Mouse (Mus musculus) midbrain, embryonic 15.5 days (tissue): ENCODE results near the gene Aldh16a1. TPM values are rescaled to one million over a fixed set of nuclear protein-coding genes. Genes with fewer than 3 reads are reported as not detected.
"Not testable (repeated sequence)": the region's sequence is repeated elsewhere in the genome, so short reads cannot be mapped to it uniquely, and the experiment has no call there.

Experiments
- ATAC-seq: fragments of 200-750 bp; cut with Nextera tagmentation; replicated peaks from 2 replicates; pipeline ENCODE4 v1.8.0; 2017; ENCODE audit warnings: moderate TSS enrichment
- H3K27ac ChIP-seq: fragments of 300-500 bp; sonication (generic); 2 replicates; pipeline ENCODE4 v1.5.1; 2015; ENCODE audit warnings: mild to moderate bottlenecking, inconsistent platforms
- H3K27me3 ChIP-seq: fragments of 300-500 bp; sonication (generic); replicated peaks from 2 replicates; pipeline ENCODE4 v1.6.1; 2015; ENCODE audit warnings: inconsistent platforms
- H3K36me3 ChIP-seq: fragments of 300-500 bp; sonication (generic); replicated peaks from 2 replicates; pipeline ENCODE4 v1.6.1; 2015; ENCODE audit warnings: inconsistent platforms
- H3K4me1 ChIP-seq: fragments of 300-500 bp; sonication (generic); 2 replicates; pipeline ENCODE4 v1.6.1; 2015; ENCODE audit warnings: inconsistent platforms
- H3K4me2 ChIP-seq: fragments of 300-500 bp; sonication (generic); 2 replicates; pipeline ENCODE4 v1.6.1; 2015; ENCODE audit warnings: inconsistent platforms, mild to moderate bottlenecking, moderate library complexity
- H3K4me3 ChIP-seq: fragments of 300-500 bp; sonication (generic); 2 replicates; pipeline ENCODE4 v1.5.1; 2015; ENCODE audit warnings: mild to moderate bottlenecking, inconsistent platforms
- H3K9ac ChIP-seq: fragments of 300-500 bp; sonication (generic); 2 replicates; pipeline ENCODE4 v1.6.1; 2015; ENCODE audit warnings: mild to moderate bottlenecking, inconsistent platforms
- H3K9me3 ChIP-seq: fragments of 300-500 bp; sonication (generic); 2 replicates; pipeline ENCODE4 v1.6.1; 2016; ENCODE audit warnings: inconsistent platforms
- WGBS: fragments of 180-500 bp; shearing (Covaris S2); methylation state at CpG from one replicate; pipeline ENCODE4 v1.1.7; 2015; ENCODE audit warnings: mixed read lengths; 5-methylcytosine and 5-hydroxymethylcytosine counted together
- polyA plus RNA-seq: library from polyadenylated mRNA; unstranded; fragments of >200 nt; fragmentation: Nextera tagmentation; extraction: Ambion mirVana; gene quantifications from 2 replicates; pipeline ENCODE4 v1.2.1, GENCODE M21; 2015

The Aldh16a1 gene
- polyA plus RNA-seq, 1 experiment from 2014 or later, result 16.1 TPM

DNA sequence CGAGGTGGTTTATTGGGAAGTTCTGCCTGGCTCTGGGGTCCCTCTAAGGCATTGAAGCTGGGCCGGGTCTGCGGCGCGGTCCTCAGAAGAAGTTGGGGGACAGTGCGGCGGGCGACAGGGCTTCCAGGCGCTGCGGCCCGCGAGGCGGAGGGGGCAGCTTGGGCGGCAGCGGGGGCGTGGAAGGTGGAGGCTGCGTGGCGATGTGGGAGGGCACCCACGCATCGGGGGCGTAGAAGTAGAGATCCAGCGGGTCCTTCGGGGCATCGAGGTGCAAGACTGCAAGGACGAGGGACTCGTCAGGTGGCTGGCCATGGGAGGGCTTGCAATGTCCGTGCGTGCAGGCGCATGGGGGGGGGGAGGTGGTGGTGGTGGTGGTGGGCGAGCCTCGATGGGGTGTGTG is 22.0 kb upstream of the Aldh16a1 start:
- 0 out of 2 replicates have a peak overlapping the region, but pooled peaks have one; percentile 4 for H3K9ac ChIP-seq
- H3K9me3 ChIP-seq, result no peaks in the 10 kb centered on the region
- H3K4me2 ChIP-seq, result peak overlapping the region; percentile 35
- H3K36me3 ChIP-seq, result no peaks in the 10 kb centered on the region
- ATAC-seq, result no peak
- peaks cover 19% of the 10 kb centered on the region for H3K4me1 ChIP-seq
- 4% methylated on average over 28 of the region's 31 CpGs for WGBS
- peaks cover 80% of the 10 kb centered on the region for H3K27me3 ChIP-seq
- peak overlapping the region; percentile 18 for H3K4me3 ChIP-seq
- no peak overlapping the region for H3K27ac ChIP-seq

DNA sequence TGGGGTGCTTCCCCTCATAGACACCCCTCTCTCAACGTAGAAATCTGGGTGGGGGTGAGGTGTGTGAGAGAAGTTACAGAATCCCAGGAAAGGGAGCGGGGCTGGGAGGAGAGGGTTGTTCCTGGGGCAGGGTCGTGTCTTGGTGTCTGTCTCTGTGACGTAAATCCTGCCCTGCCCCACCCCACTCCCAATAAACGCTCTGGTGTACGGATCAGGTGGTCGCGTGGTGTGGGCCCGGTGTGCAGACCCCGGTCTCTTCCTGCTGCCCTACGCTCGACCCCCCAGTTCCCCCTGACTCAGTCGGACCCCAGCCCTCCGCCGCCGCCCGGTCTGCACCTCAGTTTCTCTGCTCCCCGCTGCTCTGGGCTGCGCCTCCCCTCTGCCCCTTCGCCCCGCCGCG is 21.5 kb upstream of the Aldh16a1 start:
- Histone ChIP-seq H3K9ac (0 out of 2 replicates have a peak overlapping the region, but pooled peaks have one; percentile 4), H3K36me3 (no peaks in the 10 kb centered on the region), H3K4me1 (peaks cover 15% of the 10 kb centered on the region), H3K27me3 (peaks cover 76% of the 10 kb centered on the region), H3K27ac (no peak overlapping the region), H3K4me2 (peak overlapping the region; percentile 35), H3K4me3 (peak overlapping the region; percentile 18), H3K9me3 (no peaks in the 10 kb centered on the region)
- ATAC-seq, result no peak
- WGBS, result 2% methylated on average over 23 of the region's 23 CpGs

DNA sequence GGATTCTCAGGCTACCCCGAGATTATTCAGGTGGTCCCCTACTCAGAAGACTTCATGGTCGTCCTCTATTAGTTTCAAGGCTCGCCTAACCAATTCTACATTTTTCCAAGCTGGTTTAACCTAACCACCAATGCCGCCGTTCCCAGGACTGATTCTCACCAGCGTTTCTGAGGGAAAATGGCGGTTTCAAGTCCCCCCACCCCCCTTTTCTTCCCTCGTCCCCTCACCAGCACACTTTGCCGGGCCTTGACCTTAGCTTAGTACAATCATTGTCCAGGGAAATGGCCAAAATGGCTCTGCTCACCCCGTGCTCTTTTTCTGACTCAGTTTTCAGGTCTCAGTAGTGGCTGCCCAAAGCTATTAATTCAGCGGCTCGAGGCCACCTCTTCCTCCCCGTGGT is 21.0 kb upstream of the Aldh16a1 start:
- Histone ChIP-seq H3K27ac (no peak overlapping the region), H3K9me3 (no peaks in the 10 kb centered on the region), H3K4me1 (peaks cover 14% of the 10 kb centered on the region), H3K36me3 (no peaks in the 10 kb centered on the region), H3K27me3 (peaks cover 71% of the 10 kb centered on the region), H3K4me3 (no peak overlapping the region), H3K9ac (no peak overlapping the region), H3K4me2 (no peak overlapping the region)
- WGBS, result 4% methylated on average over 13 of the region's 13 CpGs
- no peak for ATAC-seq

DNA sequence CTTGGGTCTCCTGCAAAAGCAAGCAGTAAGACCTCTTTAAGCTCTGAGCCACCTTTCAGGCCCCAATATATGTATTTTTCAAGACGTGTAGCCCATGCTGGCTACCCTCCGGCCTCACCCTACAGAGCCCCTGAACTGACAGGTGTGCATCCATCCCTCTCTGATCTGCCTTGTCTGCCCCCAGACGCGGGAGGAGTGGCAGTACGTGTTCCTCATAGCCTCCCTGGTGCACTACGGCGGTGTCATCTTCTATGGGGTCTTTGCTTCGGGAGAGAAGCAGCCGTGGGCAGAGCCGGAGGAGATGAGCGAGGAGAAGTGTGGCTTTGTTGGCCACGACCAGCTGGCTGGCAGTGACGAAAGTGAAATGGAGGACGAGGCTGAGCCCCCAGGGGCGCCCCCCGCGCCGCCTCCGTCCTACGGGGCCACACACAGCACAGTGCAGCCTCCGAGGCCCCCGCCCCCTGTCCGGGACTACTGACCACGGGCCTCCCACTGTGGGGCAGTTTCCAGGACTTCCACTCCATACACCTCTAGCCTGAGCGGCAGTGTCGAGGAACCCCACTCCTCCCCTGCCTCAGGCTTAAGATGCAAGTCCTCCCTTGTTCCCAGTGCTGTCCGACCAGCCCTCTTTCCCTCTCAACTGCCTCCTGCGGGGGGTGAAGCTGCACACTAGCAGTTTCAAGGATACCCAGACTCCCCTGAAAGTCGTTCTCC is 20.3 kb upstream of the Aldh16a1 start:
- Histone ChIP-seq H3K4me3 (no peak overlapping the region), H3K4me1 (peaks cover 14% of the 10 kb centered on the region), H3K27ac (no peak overlapping the region), H3K27me3 (peaks cover 71% of the 10 kb centered on the region), H3K9me3 (no peaks in the 10 kb centered on the region), H3K36me3 (no peaks in the 10 kb centered on the region), H3K9ac (no peak overlapping the region), H3K4me2 (no peak overlapping the region)
- WGBS, result 2% methylated on average over 29 of the region's 29 CpGs
- no peak for ATAC-seq

DNA sequence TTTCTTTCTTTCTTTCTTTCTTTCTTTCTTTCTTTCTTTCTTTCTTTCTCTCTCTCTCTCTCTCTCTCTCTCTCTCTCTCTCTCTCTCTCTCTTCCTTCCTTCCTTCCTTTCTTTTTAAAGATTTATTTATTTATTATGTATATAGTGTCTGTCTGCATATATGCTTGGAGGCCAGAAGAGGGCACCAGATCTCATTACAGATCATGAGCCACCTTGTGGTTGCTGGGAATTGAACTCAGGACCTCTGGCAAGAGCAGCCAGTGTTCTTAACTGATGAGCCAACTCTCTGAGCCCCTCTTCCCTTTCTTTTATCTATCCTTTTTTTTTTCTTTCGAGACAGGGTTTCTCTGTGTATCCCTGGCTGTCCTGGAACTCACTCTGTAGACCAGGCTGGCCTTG is 19.4 kb upstream of the Aldh16a1 start:
- not testable (repeated sequence) for ATAC-seq

DNA sequence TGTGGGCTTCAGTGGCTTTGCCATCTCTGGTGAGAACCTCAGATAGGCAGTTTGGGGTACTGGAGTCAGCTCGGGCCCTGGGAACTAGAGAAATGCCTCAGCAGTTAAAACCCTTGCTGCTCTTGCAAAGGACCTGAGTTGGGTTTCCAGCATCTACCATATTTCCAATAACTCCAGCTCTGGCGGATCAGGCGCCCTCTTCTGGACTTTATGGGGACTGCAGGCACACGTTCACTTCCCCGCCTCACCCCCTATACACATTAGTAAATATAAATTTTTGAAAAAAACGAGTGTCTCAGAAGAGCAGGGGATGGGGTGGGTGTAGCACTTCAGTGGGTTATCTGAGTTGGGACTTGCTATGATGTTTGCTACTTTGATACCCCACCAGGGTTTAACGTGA is 18.6 kb upstream of the Aldh16a1 start:
- Histone ChIP-seq H3K9me3 (no peaks in the 10 kb centered on the region), H3K4me3 (no peak overlapping the region), H3K9ac (no peak overlapping the region), H3K27ac (no peak overlapping the region), H3K36me3 (no peaks in the 10 kb centered on the region), H3K4me1 (peaks cover 24% of the 10 kb centered on the region), H3K27me3 (peaks cover 71% of the 10 kb centered on the region), H3K4me2 (no peak overlapping the region)
- ATAC-seq, result no peak
- 57% methylated on average over 7 of the region's 7 CpGs for WGBS

More for the DNA sequence above, 19.4 kb upstream of the Aldh16a1 start:
- not testable (repeated sequence) for H3K9ac ChIP-seq, H3K9me3 ChIP-seq, H3K4me3 ChIP-seq, H3K36me3 ChIP-seq, H3K4me2 ChIP-seq, H3K27ac ChIP-seq
- WGBS, result 50% methylated on average over 1 of the region's 1 CpGs
- Histone ChIP-seq H3K27me3 (peaks cover 71% of the 10 kb centered on the region), H3K4me1 (peaks cover 16% of the 10 kb centered on the region)

DNA sequence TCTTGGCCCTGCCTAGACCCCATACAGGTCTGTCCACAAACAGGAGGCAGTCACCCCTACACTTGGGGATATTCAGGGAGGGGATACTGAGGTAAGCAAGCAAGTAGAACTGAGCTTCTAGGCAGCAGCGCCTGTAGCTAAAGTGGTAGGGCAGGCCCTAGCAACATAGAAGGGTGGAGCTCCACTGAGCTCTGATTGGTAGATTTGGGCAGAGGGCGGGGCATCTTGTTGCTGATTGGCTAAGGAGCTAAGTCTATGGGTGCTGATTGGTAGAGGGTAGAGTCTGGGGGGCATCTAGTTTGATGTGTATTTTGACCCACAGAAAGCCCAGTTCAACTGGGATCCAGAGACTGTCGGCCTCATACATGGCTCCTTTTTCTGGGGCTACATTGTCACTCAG is 15.1 kb upstream of the Aldh16a1 start:
- WGBS, result 93% methylated on average over 3 of the region's 3 CpGs
- peaks cover 15% of the 10 kb centered on the region for H3K4me1 ChIP-seq
- no peaks in the 10 kb centered on the region for H3K9me3 ChIP-seq
- no peak for ATAC-seq
- H3K36me3 ChIP-seq, result no peaks in the 10 kb centered on the region
- no peak overlapping the region for H3K4me2 ChIP-seq
- H3K27ac ChIP-seq, result no peak overlapping the region
- peaks cover 70% of the 10 kb centered on the region for H3K27me3 ChIP-seq
- H3K4me3 ChIP-seq, result no peak overlapping the region
- no peak overlapping the region for H3K9ac ChIP-seq

DNA sequence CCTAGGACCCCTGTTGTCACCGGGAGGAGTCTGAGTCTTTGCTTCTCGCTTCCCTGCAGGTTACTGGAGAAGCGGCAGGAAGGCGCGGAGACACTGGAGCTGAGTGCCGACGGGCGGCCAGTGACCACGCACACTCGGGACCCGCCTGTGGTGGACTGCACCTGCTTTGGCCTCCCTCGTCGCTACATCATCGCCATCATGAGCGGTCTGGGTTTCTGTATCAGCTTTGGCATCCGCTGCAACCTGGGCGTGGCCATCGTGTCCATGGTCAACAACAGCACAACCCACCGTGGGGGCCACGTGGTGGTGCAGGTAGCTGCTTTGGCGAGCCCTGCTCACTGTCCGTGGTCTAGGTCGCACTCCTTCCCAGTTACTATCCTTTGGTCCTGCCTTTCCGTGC is 14.3 kb upstream of the Aldh16a1 start:
- H3K4me2 ChIP-seq, result peak overlapping the region; percentile 37
- 4% methylated on average over 24 of the region's 24 CpGs for WGBS
- no peak overlapping the region for H3K9ac ChIP-seq
- H3K4me3 ChIP-seq, result peak overlapping the region; percentile 8; the same call in 1 of the 2 replicates
- H3K27me3 ChIP-seq, result peaks cover 70% of the 10 kb centered on the region
- peaks cover 21% of the 10 kb centered on the region for H3K4me1 ChIP-seq
- no peak for ATAC-seq
- no peak overlapping the region for H3K27ac ChIP-seq
- no peaks in the 10 kb centered on the region for H3K9me3 ChIP-seq
- H3K36me3 ChIP-seq, result no peaks in the 10 kb centered on the region

DNA sequence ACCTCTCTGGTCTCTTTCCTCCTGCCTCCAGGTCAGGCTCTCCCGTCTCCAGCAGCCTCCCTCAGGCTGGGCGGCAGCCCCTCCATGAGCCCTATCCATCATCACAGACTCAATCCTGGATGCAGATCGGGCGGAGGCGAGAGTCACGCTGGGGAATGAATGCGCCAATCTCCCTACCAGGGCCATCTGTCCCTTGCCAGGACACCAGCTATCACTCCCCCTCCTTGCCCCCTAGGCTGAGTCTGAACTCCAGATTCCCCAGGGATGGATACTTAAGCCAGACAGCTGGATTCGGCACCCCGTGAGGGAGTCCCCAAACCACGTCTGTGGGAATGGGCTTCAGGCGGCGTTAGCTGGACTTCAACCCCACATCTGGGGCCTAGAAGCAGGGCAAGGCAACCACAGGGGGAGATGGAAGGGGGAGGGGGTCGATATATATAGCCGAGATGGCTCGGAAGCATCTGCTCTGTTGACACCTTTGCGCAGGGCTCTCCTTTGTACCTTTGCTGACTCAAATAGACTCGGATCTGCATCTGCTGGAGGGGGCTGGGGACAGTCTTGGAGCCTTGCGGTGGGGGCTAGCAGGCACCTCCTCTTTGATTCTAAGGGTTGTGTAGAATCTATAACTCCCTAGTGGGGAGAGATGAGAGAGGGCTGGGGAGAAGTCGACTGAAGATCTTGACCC is 13.5 kb upstream of the Aldh16a1 start:
- H3K27ac ChIP-seq, result no peak overlapping the region
- H3K4me2 ChIP-seq, result peak overlapping the region; percentile 26
- 2% methylated on average over 19 of the region's 19 CpGs for WGBS
- no peak overlapping the region for H3K9ac ChIP-seq
- no peaks in the 10 kb centered on the region for H3K36me3 ChIP-seq
- H3K4me1 ChIP-seq, result peaks cover 23% of the 10 kb centered on the region
- peaks cover 78% of the 10 kb centered on the region for H3K27me3 ChIP-seq
- H3K4me3 ChIP-seq, result peak overlapping the region; percentile 2; the same call in 1 of the 2 replicates
- no peaks in the 10 kb centered on the region for H3K9me3 ChIP-seq
- no peak for ATAC-seq

DNA sequence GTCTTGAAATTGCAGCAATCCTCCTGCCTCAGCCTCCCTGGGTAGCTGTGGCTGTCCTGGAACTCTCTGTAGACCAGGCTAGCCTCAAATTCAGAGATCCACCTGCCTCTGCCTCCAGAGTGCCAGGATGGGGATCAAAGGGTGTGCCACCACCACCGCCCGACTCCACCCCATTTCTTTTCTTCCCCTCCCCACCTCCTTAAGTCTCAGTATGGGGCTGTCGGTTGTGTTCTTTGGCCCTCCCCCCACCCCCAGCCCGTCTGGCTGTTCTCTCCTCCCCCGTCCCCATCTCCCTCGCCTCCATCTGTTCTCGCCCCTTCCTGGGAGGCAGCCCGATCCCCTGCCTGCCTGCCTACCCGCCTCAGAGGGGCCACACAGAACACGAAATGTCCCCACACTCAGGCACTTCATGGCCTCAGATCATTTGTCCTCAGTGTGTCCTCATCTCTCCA is 12.6 kb upstream of the Aldh16a1 start:
- H3K4me3 ChIP-seq, result no peak overlapping the region
- WGBS, result 17% methylated on average over 10 of the region's 10 CpGs
- no peak overlapping the region for H3K27ac ChIP-seq
- peaks cover 78% of the 10 kb centered on the region for H3K27me3 ChIP-seq
- no peak overlapping the region for H3K4me2 ChIP-seq
- H3K9me3 ChIP-seq, result no peaks in the 10 kb centered on the region
- no peak for ATAC-seq
- H3K4me1 ChIP-seq, result peaks cover 30% of the 10 kb centered on the region
- no peak overlapping the region for H3K9ac ChIP-seq
- H3K36me3 ChIP-seq, result no peaks in the 10 kb centered on the region

DNA sequence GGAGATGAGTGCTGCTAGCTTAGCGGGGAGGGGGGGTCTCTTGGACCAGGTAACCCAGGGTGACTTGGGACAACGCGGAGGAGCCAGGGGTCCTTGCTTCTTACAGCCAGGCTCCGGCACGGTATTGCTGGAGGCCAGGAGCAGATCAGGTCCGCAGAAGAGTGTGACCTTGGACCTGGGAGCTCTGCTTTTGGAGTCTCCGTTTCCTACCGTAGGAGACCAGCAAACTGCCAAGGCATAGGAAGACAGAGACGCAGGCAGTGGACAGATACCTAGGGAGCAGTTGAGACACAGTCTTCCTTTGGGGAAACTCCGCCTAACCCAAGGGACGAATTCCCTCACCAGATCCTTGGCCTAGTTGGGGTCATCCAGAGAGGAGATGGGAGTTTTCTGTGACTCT is 11.3 kb upstream of the Aldh16a1 start:
- 40% methylated on average over 11 of the region's 11 CpGs for WGBS
- H3K4me1 ChIP-seq, result peaks cover 31% of the 10 kb centered on the region
- H3K4me3 ChIP-seq, result no peak overlapping the region
- no peak overlapping the region for H3K9ac ChIP-seq
- H3K36me3 ChIP-seq, result no peaks in the 10 kb centered on the region; the same call in 1 of the 2 replicates
- H3K4me2 ChIP-seq, result no peak overlapping the region
- peaks cover 74% of the 10 kb centered on the region for H3K27me3 ChIP-seq
- no peak for ATAC-seq
- H3K27ac ChIP-seq, result no peak overlapping the region
- H3K9me3 ChIP-seq, result no peaks in the 10 kb centered on the region

DNA sequence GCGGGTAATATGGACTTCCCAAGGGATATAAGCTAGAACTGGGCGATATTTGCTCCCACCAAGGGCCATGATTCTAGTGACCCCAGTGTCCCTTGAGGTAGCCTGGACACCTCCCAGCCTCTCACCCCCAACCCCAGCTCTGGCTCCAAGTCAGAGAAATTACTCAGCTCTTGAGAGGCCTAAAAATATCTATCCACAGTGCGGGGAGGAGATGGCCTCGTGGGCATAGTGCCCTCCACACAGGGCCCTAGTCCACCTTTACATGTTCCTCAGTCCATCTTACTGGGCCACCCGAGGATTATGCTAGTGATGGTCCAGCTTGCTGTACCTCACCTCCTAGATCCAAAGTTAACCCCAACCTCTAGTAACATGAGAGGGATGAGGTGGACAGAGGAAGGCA is 10.4 kb upstream of the Aldh16a1 start:
- no peaks in the 10 kb centered on the region; the same call in 1 of the 2 replicates for H3K36me3 ChIP-seq
- no peak overlapping the region for H3K9ac ChIP-seq
- H3K9me3 ChIP-seq, result no peaks in the 10 kb centered on the region
- H3K27me3 ChIP-seq, result peaks cover 68% of the 10 kb centered on the region
- H3K4me2 ChIP-seq, result no peak overlapping the region
- H3K4me1 ChIP-seq, result peaks cover 31% of the 10 kb centered on the region
- 65% methylated on average over 5 of the region's 5 CpGs for WGBS
- H3K27ac ChIP-seq, result no peak overlapping the region
- ATAC-seq, result no peak
- H3K4me3 ChIP-seq, result no peak overlapping the region
